Mouse (Mus musculus): ENCODE data around the gene Olfr437.

- TF ChIP-seq CTCF (IDR thresholded peaks at IDR 0.05; ENCODE audit: low read depth) (no peak), EP300 (IDR thresholded peaks at IDR 0.05; ENCODE audit: low read depth) (no peak)
These were observed 39.7 kb downstream of the Olfr437 start for GRCm38 (mm10) chr6:43202786-43203185.

Data from liver, embryonic 14.5 days (tissue).